Mouse (Mus musculus): ENCODE measurements around the gene 1810013L24Rik. TPM values are rescaled to one million over a fixed set of nuclear protein-coding genes. Genes with fewer than 3 reads are reported as not detected.

The 1810013L24Rik gene
- polyA plus RNA-seq, 2 experiments: 8.4 to 15.1 TPM

DNA sequence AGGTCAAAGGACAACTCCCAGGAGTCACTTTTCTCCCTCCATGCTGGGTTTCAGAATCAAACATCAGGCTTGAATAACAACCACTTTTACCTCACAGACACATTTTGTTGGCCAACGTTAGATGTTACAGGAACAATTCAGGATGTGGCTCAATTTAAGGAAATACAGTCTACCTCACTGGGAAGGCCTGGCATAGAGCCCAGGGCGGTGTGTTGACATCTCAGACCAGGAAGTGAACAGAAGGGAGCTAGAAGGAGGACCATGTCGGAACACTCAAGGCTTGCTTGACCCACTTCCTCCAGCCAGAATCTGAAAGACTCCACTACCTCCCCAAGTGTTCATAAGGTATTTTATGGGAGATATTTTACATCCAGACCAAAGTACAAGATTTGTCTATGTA lies 45.1 kb upstream of the 1810013L24Rik start:
- H3K4me3 ChIP-seq (ENCODE audit: insufficient read depth in 1 of 2, low read depth in 2 of 2, low read length in 2 of 2): no peak overlapping the region
- peaks cover 11 to 13% of the 10 kb centered on the region in 2 experiments for H3K4me1 ChIP-seq (replicated peaks; ENCODE audit: control insufficient read depth in 2 of 2, insufficient read depth in 2 of 2, low read length in 1 of 2)
- no peak for DNase-seq (ENCODE audit: low read depth in 3 of 3, low spot score in 3 of 3)
- H3K9me3 ChIP-seq (ENCODE audit: control insufficient read depth, low read length): no peaks in the 10 kb centered on the region
- no peak overlapping the region for H3K27ac ChIP-seq
- 41% methylated on average over 3 of the region's 3 CpGs for WGBS (ENCODE audit: insufficient replicate concordance)
- ATAC-seq (ENCODE audit: insufficient read depth): no peak
- no peak overlapping the region for H3K9ac ChIP-seq (replicated peaks)
- H3K36me3 ChIP-seq (replicated peaks; ENCODE audit: control insufficient read depth, insufficient read depth, low read depth): no peaks in the 10 kb centered on the region
- no peak overlapping the region for H3K4me2 ChIP-seq (ENCODE audit: low read depth)
- H3K27me3 ChIP-seq (ENCODE audit: control insufficient read depth, insufficient read depth, low read length): no peaks in the 10 kb centered on the region
- TF ChIP-seq CTCF (IDR thresholded peaks at IDR 0.05; ENCODE audit: low read depth) (no peak), EP300 (IDR thresholded peaks at IDR 0.05; ENCODE audit: low read depth) (no peak)

- Histone ChIP-seq H3K4me3 (ENCODE audit: insufficient read depth in 1 of 2, low read depth in 2 of 2, low read length in 2 of 2) (no peak overlapping the region), H3K4me2 (ENCODE audit: low read depth) (no peak overlapping the region), H3K36me3 (replicated peaks; ENCODE audit: control insufficient read depth, insufficient read depth, low read depth) (no peaks in the 10 kb centered on the region), H3K27me3 (ENCODE audit: control insufficient read depth, insufficient read depth, low read length) (no peaks in the 10 kb centered on the region), H3K9me3 (ENCODE audit: control insufficient read depth, low read length) (no peaks in the 10 kb centered on the region), H3K9ac (replicated peaks) (no peak overlapping the region), H3K4me1 (replicated peaks; ENCODE audit: control insufficient read depth in 2 of 2, insufficient read depth in 2 of 2, low read length in 1 of 2) (no peaks in the 10 kb centered on the region), H3K27ac (no peak overlapping the region)
- TF ChIP-seq CTCF (IDR thresholded peaks at IDR 0.05; ENCODE audit: low read depth) (no peak), EP300 (IDR thresholded peaks at IDR 0.05; ENCODE audit: low read depth) (no peak)
- WGBS (ENCODE audit: insufficient replicate concordance): 66% methylated on average over 4 of the region's 4 CpGs
- no peak for DNase-seq (ENCODE audit: low read depth in 3 of 3, low spot score in 3 of 3)
- ATAC-seq (ENCODE audit: insufficient read depth): no peak
Observed at GRCm38 (mm10) chr16:8790886-8791285, 39.0 kb upstream of the 1810013L24Rik start.

DNA sequence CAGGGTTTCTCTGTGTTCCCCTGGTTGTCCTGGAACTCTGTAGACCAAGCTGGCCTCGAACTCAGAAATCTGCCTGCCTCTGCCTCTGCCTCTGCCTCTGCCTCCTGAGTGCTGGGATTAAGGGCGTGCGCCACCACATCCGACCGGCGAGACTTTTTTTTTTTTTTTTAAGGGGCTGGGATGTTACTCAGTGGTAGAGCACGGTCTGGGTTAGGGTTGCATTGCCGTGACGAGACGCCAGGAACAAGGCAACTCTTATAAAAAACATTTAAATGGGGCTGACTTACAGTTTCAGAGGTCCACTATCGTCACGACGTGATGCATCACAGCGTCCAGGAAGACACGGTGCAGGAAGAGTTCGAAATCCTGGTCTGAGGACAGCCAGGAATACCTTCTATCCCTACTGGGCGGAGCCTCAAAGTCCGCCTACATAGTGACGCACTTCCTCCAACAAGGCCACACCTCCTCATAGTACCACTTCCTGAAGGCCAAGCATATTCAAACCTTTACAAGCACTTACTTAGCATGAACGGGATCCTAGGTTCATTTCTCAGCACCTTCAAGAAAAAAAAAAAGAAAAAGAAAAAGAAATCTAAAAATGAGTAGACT lies 37.8 kb upstream of the 1810013L24Rik start, which contains the start of gene Usp7:
Usp7 (minus strand) TSS at position 360 of the 609 bp plus-strand sequence.
- no peak within 1 kb of the TSS for H3K27ac ChIP-seq
- 80% methylated on average over 20 of the region's 20 CpGs for WGBS (ENCODE audit: insufficient replicate concordance)
- no peaks in the 10 kb centered on the region for H3K36me3 ChIP-seq (replicated peaks; ENCODE audit: control insufficient read depth, insufficient read depth, low read depth)

GRCm38 (mm10) chr16:8794952-8795351 lies 34.9 kb upstream of the 1810013L24Rik start:
- Histone ChIP-seq H3K27ac (no peak overlapping the region), H3K36me3 (replicated peaks; ENCODE audit: control insufficient read depth, insufficient read depth, low read depth) (no peaks in the 10 kb centered on the region), H3K4me3 (ENCODE audit: insufficient read depth in 1 of 2, low read depth in 2 of 2, low read length in 2 of 2) (no peak overlapping the region), H3K4me1 (replicated peaks; ENCODE audit: control insufficient read depth in 2 of 2, insufficient read depth in 2 of 2, low read length in 1 of 2) (no peaks in the 10 kb centered on the region), H3K27me3 (ENCODE audit: control insufficient read depth, insufficient read depth, low read length) (no peaks in the 10 kb centered on the region), H3K9me3 (ENCODE audit: control insufficient read depth, low read length) (no peaks in the 10 kb centered on the region), H3K4me2 (ENCODE audit: low read depth) (no peak overlapping the region), H3K9ac (replicated peaks) (no peak overlapping the region)
- 10% methylated on average over 3 of the region's 3 CpGs for WGBS (ENCODE audit: insufficient replicate concordance)
- DNase-seq (ENCODE audit: low read depth in 3 of 3, low spot score in 3 of 3): no peak
- no peak for ATAC-seq (ENCODE audit: insufficient read depth)
- TF ChIP-seq EP300 (IDR thresholded peaks at IDR 0.05; ENCODE audit: low read depth): no peak
- TF ChIP-seq CTCF (IDR thresholded peaks at IDR 0.05; ENCODE audit: low read depth): peak; percentile 63

More for the DNA sequence above, 37.8 kb upstream of the 1810013L24Rik start, which contains the start of gene Usp7:
- Histone ChIP-seq H3K9me3 (ENCODE audit: control insufficient read depth, low read length) (no peaks in the 10 kb centered on the region), H3K9ac (replicated peaks) (no peak within 1 kb of the TSS), H3K4me1 (replicated peaks; ENCODE audit: control insufficient read depth in 2 of 2, insufficient read depth in 2 of 2, low read length in 1 of 2) (no peaks in the 10 kb centered on the region), H3K4me3 (ENCODE audit: insufficient read depth in 1 of 2, low read depth in 2 of 2, low read length in 2 of 2) (no peak within 1 kb of the TSS; a peak in 1 of 4 replicates), H3K4me2 (ENCODE audit: low read depth) (no peak within 1 kb of the TSS), H3K27me3 (ENCODE audit: control insufficient read depth, insufficient read depth, low read length) (no peaks in the 10 kb centered on the region)
- TF ChIP-seq EP300 (IDR thresholded peaks at IDR 0.05; ENCODE audit: low read depth) (no peak), CTCF (IDR thresholded peaks at IDR 0.05; ENCODE audit: low read depth) (no peak)
- DNase-seq (ENCODE audit: low read depth in 3 of 3, low spot score in 3 of 3) (no peak), ATAC-seq (ENCODE audit: insufficient read depth) (no peak)

DNA sequence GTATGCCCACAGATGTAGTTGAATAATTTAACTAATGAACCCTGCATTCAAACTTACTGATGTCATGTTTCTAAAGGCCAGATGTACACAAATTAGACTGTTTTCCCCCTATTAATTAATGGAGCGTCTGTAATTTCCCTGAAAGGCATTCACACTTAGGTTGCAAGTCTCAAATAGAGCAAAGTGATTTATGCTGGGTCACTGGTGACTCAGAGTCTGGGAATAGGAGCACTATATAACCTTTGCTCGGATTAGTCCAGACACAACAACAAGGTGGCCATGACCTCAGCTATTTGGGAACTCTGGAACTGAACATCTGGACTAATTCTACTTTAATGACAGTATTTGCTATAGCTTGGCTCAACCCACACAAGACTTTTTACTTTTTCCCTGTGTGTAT lies 34.0 kb upstream of the 1810013L24Rik start:
- Histone ChIP-seq H3K4me1 (replicated peaks; ENCODE audit: control insufficient read depth in 2 of 2, insufficient read depth in 2 of 2, low read length in 1 of 2) (no peaks in the 10 kb centered on the region), H3K9ac (replicated peaks) (no peak overlapping the region), H3K27me3 (ENCODE audit: control insufficient read depth, insufficient read depth, low read length) (no peaks in the 10 kb centered on the region), H3K27ac (no peak overlapping the region), H3K4me3 (ENCODE audit: insufficient read depth in 1 of 2, low read depth in 2 of 2, low read length in 2 of 2) (no peak overlapping the region), H3K4me2 (ENCODE audit: low read depth) (no peak overlapping the region), H3K36me3 (replicated peaks; ENCODE audit: control insufficient read depth, insufficient read depth, low read depth) (no peaks in the 10 kb centered on the region), H3K9me3 (ENCODE audit: control insufficient read depth, low read length) (no peaks in the 10 kb centered on the region)
- ATAC-seq (ENCODE audit: insufficient read depth): no peak
- no peak for DNase-seq (ENCODE audit: low read depth in 3 of 3, low spot score in 3 of 3)
- TF ChIP-seq EP300 (IDR thresholded peaks at IDR 0.05; ENCODE audit: low read depth) (no peak), CTCF (IDR thresholded peaks at IDR 0.05; ENCODE audit: low read depth) (no peak)
- WGBS (ENCODE audit: insufficient replicate concordance): 56% methylated on average over 2 of the region's 2 CpGs

Measured in liver, embryonic 14.5 days (tissue).